Mouse (Mus musculus): Measurements from ENCODE around the gene Gm26620. TPM values are rescaled to one million over a fixed set of nuclear protein-coding genes. Genes with fewer than 3 reads are reported as not detected.

Gm26620 gene
- total and polyA plus RNA-seq, 2 experiments from 2014 or later = 1.4 to 4.3 TPM

GRCm38 (mm10) chr1:170907456-170908191, 22.8 kb downstream of the Gm26620 start:
- H3K36me3 ChIP-seq (replicated peaks; ENCODE audit: control insufficient read depth, insufficient read depth, low read length) = no peaks in the 10 kb centered on the region
- H3K9me3 ChIP-seq (replicated peaks; ENCODE audit: control insufficient read depth, low read length) = no peaks in the 10 kb centered on the region
- ATAC-seq (ENCODE audit: insufficient read depth, low read depth) = peak; percentile 61
- no peak for TF ChIP-seq CTCF (IDR thresholded peaks at IDR 0.05; ENCODE audit: low read depth)
- TF ChIP-seq EP300 (IDR thresholded peaks at IDR 0.05; ENCODE audit: low read depth) = no peak
- peaks cover 38% of the 10 kb centered on the region for H3K27me3 ChIP-seq (ENCODE audit: control insufficient read depth, insufficient read depth, low read length)
- peak overlapping the region; percentile 52 for H3K4me3 ChIP-seq (ENCODE audit: low read depth, low read length)
- H3K9ac ChIP-seq (replicated peaks; ENCODE audit: low read depth, low read length) = 0 out of 2 replicates have a peak overlapping the region, but pooled peaks have one; percentile 28
- H3K4me1 ChIP-seq (ENCODE audit: control insufficient read depth, insufficient read depth) = peaks cover 13% of the 10 kb centered on the region
- peak overlapping the region; percentile 73 for H3K4me2 ChIP-seq (ENCODE audit: low read depth, low read length)
- H3K27ac ChIP-seq (ENCODE audit: low read depth) = no peak overlapping the region
- 2% methylated on average over 71 of the region's 71 CpGs for WGBS
- peak; percentile 22 for DNase-seq (ENCODE audit: low spot score)

- no peaks in the 10 kb centered on the region for H3K36me3 ChIP-seq (replicated peaks; ENCODE audit: control insufficient read depth, insufficient read depth, low read length)
- H3K27me3 ChIP-seq (ENCODE audit: control insufficient read depth, insufficient read depth, low read length) = peaks cover 43% of the 10 kb centered on the region
- ATAC-seq (ENCODE audit: insufficient read depth, low read depth) (no peak), DNase-seq (ENCODE audit: low spot score) (no peak)
- H3K9me3 ChIP-seq (replicated peaks; ENCODE audit: control insufficient read depth, low read length) = no peaks in the 10 kb centered on the region
- TF ChIP-seq CTCF (IDR thresholded peaks at IDR 0.05; ENCODE audit: low read depth) (no peak), EP300 (IDR thresholded peaks at IDR 0.05; ENCODE audit: low read depth) (no peak)
- H3K4me1 ChIP-seq (ENCODE audit: control insufficient read depth, insufficient read depth) = peaks cover 13% of the 10 kb centered on the region
- H3K9ac ChIP-seq (replicated peaks; ENCODE audit: low read depth, low read length) = no peak overlapping the region
- H3K4me3 ChIP-seq (ENCODE audit: low read depth, low read length) = peak overlapping the region; percentile 52
- H3K27ac ChIP-seq (ENCODE audit: low read depth) = no peak overlapping the region
- 4% methylated on average over 21 of the region's 21 CpGs for WGBS
- H3K4me2 ChIP-seq (ENCODE audit: low read depth, low read length) = peak overlapping the region; percentile 73
Measured at GRCm38 (mm10) chr1:170908341-170908740, 23.5 kb downstream of the Gm26620 start.

GRCm38 (mm10) chr1:170911907-170912660, 27.2 kb downstream of the Gm26620 start:
- no peak for ATAC-seq (ENCODE audit: insufficient read depth, low read depth)

DNA sequence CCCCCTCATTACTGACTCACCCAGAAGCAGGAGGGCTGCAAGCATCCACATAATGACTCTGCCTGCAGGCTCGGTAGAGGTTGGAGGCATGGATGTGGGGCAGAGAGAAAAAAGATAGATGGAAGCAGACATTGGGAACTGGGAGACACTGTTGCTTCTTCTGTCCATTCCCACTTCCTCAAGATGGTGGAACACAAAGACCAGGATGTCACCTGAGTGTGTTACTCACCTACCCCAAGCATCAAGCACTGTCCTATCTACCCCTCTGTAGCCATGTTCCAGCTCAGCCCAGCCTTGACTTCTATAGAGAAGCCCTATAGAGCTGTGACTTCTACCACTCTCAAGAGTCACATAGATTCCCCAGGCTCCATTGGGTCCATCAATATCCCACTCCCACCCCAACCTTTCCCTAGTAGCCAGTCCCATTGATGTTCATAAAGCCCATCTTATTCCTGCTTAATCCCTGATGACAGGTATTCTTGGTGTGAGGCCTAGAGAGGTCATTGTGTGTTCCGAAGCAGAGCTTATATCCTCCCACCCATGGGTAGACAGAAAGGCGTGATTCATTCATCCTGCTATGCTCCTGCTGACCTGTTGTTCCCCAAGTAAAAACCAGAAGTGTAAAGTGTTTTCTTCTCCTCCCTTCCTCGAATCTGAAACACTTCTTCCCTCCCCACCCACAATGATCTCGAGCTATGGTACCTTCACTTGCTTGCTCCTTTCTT, 28.2 kb downstream of the Gm26620 start, which contains the start of gene Fcrlb:
TSS of gene Fcrlb (minus strand) at position 51 of the 725 bp plus-strand sequence.
- ATAC-seq (ENCODE audit: insufficient read depth, low read depth) = no peak
- 73% methylated on average over 5 of the region's 5 CpGs for WGBS
- DNase-seq (ENCODE audit: low spot score) = no peak

More at GRCm38 (mm10) chr1:170911907-170912660, 27.2 kb downstream of the Gm26620 start:
- Histone ChIP-seq H3K27ac (ENCODE audit: low read depth) (no peak overlapping the region), H3K9me3 (replicated peaks; ENCODE audit: control insufficient read depth, low read length) (no peaks in the 10 kb centered on the region), H3K4me3 (ENCODE audit: low read depth, low read length) (no peak overlapping the region), H3K4me2 (ENCODE audit: low read depth, low read length) (no peak overlapping the region), H3K4me1 (ENCODE audit: control insufficient read depth, insufficient read depth) (peaks cover 20% of the 10 kb centered on the region), H3K36me3 (replicated peaks; ENCODE audit: control insufficient read depth, insufficient read depth, low read length) (no peaks in the 10 kb centered on the region), H3K27me3 (ENCODE audit: control insufficient read depth, insufficient read depth, low read length) (peaks cover 28% of the 10 kb centered on the region), H3K9ac (replicated peaks; ENCODE audit: low read depth, low read length) (no peak overlapping the region)
- no peak for DNase-seq (ENCODE audit: low spot score)
- 78% methylated on average over 11 of the region's 11 CpGs for WGBS
- TF ChIP-seq CTCF (IDR thresholded peaks at IDR 0.05; ENCODE audit: low read depth) (no peak), EP300 (IDR thresholded peaks at IDR 0.05; ENCODE audit: low read depth) (no peak)

DNA sequence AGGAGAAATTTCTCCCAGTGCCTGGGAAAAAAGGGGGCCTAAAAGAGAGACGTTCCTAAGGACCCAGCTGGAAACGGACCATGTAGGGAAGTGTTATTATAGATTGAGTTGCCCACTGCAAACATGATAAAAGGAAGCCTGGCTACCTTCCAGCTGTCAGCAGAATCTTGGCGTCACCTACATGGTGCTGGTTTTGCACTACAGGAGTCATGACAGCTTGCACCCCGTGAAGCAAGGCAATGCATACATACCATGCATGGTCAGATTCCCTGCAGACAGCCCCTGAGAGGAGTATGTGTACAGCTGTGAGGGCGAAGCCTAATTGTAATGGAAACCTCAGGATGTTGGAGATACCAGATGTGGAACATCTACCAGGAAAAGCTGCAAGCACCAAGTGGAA, 30.8 kb downstream of the Gm26620 start:
- H3K9ac ChIP-seq (replicated peaks; ENCODE audit: low read depth, low read length) = no peak overlapping the region
- no peaks in the 10 kb centered on the region for H3K36me3 ChIP-seq (replicated peaks; ENCODE audit: control insufficient read depth, insufficient read depth, low read length)
- H3K9me3 ChIP-seq (replicated peaks; ENCODE audit: control insufficient read depth, low read length) = no peaks in the 10 kb centered on the region
- H3K4me1 ChIP-seq (ENCODE audit: control insufficient read depth, insufficient read depth) = peaks cover 6% of the 10 kb centered on the region; the same call in 1 of the 2 replicates
- TF ChIP-seq CTCF (IDR thresholded peaks at IDR 0.05; ENCODE audit: low read depth) = no peak
- no peak for TF ChIP-seq EP300 (IDR thresholded peaks at IDR 0.05; ENCODE audit: low read depth)
- peak overlapping the region; percentile 3; the same call in 1 of the 2 replicates for H3K4me2 ChIP-seq (ENCODE audit: low read depth, low read length)
- DNase-seq (ENCODE audit: low spot score) (peak; percentile 46), ATAC-seq (ENCODE audit: insufficient read depth, low read depth) (peak; percentile 63)
- no peak overlapping the region for H3K27ac ChIP-seq (ENCODE audit: low read depth)
- no peak overlapping the region for H3K4me3 ChIP-seq (ENCODE audit: low read depth, low read length)
- WGBS = 20% methylated on average over 5 of the region's 5 CpGs
- H3K27me3 ChIP-seq (ENCODE audit: control insufficient read depth, insufficient read depth, low read length) = 0 out of 2 replicates have a peak, but pooled peaks cover 7% of the 10 kb centered on the region

More for the DNA sequence above, 28.2 kb downstream of the Gm26620 start, which contains the start of gene Fcrlb:
- Histone ChIP-seq H3K9me3 (replicated peaks; ENCODE audit: control insufficient read depth, low read length) (no peaks in the 10 kb centered on the region), H3K27ac (ENCODE audit: low read depth) (no peak within 1 kb of the TSS), H3K36me3 (replicated peaks; ENCODE audit: control insufficient read depth, insufficient read depth, low read length) (no peaks in the 10 kb centered on the region), H3K4me3 (ENCODE audit: low read depth, low read length) (no peak within 1 kb of the TSS), H3K4me1 (ENCODE audit: control insufficient read depth, insufficient read depth) (peaks cover 12% of the 10 kb centered on the region), H3K27me3 (ENCODE audit: control insufficient read depth, insufficient read depth, low read length) (peaks cover 19% of the 10 kb centered on the region), H3K9ac (replicated peaks; ENCODE audit: low read depth, low read length) (no peak within 1 kb of the TSS), H3K4me2 (ENCODE audit: low read depth, low read length) (no peak within 1 kb of the TSS)
- TF ChIP-seq CTCF (IDR thresholded peaks at IDR 0.05; ENCODE audit: low read depth) = no peak
- no peak for TF ChIP-seq EP300 (IDR thresholded peaks at IDR 0.05; ENCODE audit: low read depth)
